Mouse (Mus musculus): ENCODE measurements around the gene Wdr24. TPM values are rescaled to one million over a fixed set of nuclear protein-coding genes. Genes with fewer than 3 reads are reported as not detected.

Gene Wdr24
- polyA plus RNA-seq, 2 experiments: 26.0 to 45.1 TPM

- WGBS: 2% methylated on average over 39 of the region's 45 CpGs
- Histone ChIP-seq H3K4me2 (replicated peaks; ENCODE audit: low read depth, low read length, severe bottlenecking) (peak overlapping the region; percentile 97), H3K9me3 (ENCODE audit: control insufficient read depth, low read length) (no peaks in the 10 kb centered on the region), H3K27ac (replicated peaks; ENCODE audit: low read depth, low read length) (peak overlapping the region; percentile 84), H3K27me3 (ENCODE audit: control insufficient read depth, insufficient read depth, low read length) (no peaks in the 10 kb centered on the region), H3K4me3 (replicated peaks; ENCODE audit: low read length) (peak overlapping the region; percentile 59), H3K36me3 (ENCODE audit: control insufficient read depth, insufficient read depth, low read length) (peaks cover 15% of the 10 kb centered on the region), H3K4me1 (ENCODE audit: control insufficient read depth, insufficient read depth, low read length) (peaks cover 23% of the 10 kb centered on the region), H3K9ac (ENCODE audit: low read depth, low read length, severe bottlenecking) (peak overlapping the region; percentile 60)
- TF ChIP-seq POLR2A (IDR thresholded peaks at IDR 0.05; ENCODE audit: borderline replicate concordance, extremely low read depth, insufficient read depth, insufficient read length): peak; percentile 60; the same call in 1 of the 2 replicates
- peak; percentile 73 for ATAC-seq (ENCODE audit: low FRiP score, low read depth)
- DNase-seq (ENCODE audit: low spot score): peak; percentile 70
Measured at GRCm38 (mm10) chr17:25791843-25792527, 31.4 kb upstream of the Wdr24 start.

- H3K27me3 ChIP-seq (ENCODE audit: control insufficient read depth, insufficient read depth, low read length): no peaks in the 10 kb centered on the region
- H3K27ac ChIP-seq (replicated peaks; ENCODE audit: low read depth, low read length): peak within 1 kb of the TSS; percentile 84
- peaks cover 27% of the 10 kb centered on the region for H3K4me1 ChIP-seq (ENCODE audit: control insufficient read depth, insufficient read depth, low read length)
- H3K4me3 ChIP-seq (replicated peaks; ENCODE audit: low read length): peak within 1 kb of the TSS; percentile 59
- no peak for TF ChIP-seq POLR2A (IDR thresholded peaks at IDR 0.05; ENCODE audit: borderline replicate concordance, extremely low read depth, insufficient read depth, insufficient read length)
- ATAC-seq (ENCODE audit: low FRiP score, low read depth) (peak; percentile 54), DNase-seq (ENCODE audit: low spot score) (peak; percentile 86)
- peaks cover 14% of the 10 kb centered on the region for H3K36me3 ChIP-seq (ENCODE audit: control insufficient read depth, insufficient read depth, low read length)
- WGBS: 1% methylated on average over 14 of the region's 14 CpGs
- H3K9me3 ChIP-seq (ENCODE audit: control insufficient read depth, low read length): no peaks in the 10 kb centered on the region
- peak within 1 kb of the TSS; percentile 97 for H3K4me2 ChIP-seq (replicated peaks; ENCODE audit: low read depth, low read length, severe bottlenecking)
- H3K9ac ChIP-seq (ENCODE audit: low read depth, low read length, severe bottlenecking): peak within 1 kb of the TSS; percentile 60
Measured at GRCm38 (mm10) chr17:25792615-25793014, 30.8 kb upstream of the Wdr24 start, which contains the start of gene Fam173a. Gene Fam173a, minus strand, starts transcription at chr17:25792901.

DNA sequence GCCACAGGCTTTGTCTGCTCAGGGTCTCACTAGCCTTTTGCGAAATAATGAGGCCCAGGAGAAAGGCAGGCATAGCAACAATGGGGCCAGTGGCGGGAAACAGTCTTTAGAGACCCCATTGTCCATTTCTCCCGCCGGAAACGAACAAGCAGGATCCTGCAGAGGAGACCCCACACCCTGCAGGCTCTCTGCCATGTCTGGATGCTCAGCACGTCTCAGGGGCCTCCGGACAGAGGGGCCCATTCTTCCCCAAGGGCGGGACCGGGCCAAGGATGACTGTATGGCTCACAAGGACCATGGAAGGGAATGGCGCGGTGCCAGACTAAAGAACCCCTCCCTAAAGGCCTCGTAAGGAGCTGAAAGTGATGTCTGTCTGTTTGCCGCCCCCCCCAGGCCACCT is 29.2 kb upstream of the Wdr24 start:
- Histone ChIP-seq H3K27ac (replicated peaks; ENCODE audit: low read depth, low read length) (no peak overlapping the region), H3K27me3 (ENCODE audit: control insufficient read depth, insufficient read depth, low read length) (no peaks in the 10 kb centered on the region), H3K4me3 (replicated peaks; ENCODE audit: low read length) (no peak overlapping the region), H3K9ac (ENCODE audit: low read depth, low read length, severe bottlenecking) (no peak overlapping the region), H3K4me1 (ENCODE audit: control insufficient read depth, insufficient read depth, low read length) (peaks cover 27% of the 10 kb centered on the region), H3K9me3 (ENCODE audit: control insufficient read depth, low read length) (no peaks in the 10 kb centered on the region), H3K4me2 (replicated peaks; ENCODE audit: low read depth, low read length, severe bottlenecking) (no peak overlapping the region), H3K36me3 (ENCODE audit: control insufficient read depth, insufficient read depth, low read length) (peaks cover 7% of the 10 kb centered on the region)
- no peak for DNase-seq (ENCODE audit: low spot score)
- 83% methylated on average over 13 of the region's 13 CpGs for WGBS
- ATAC-seq (ENCODE audit: low FRiP score, low read depth): no peak
- no peak for TF ChIP-seq POLR2A (IDR thresholded peaks at IDR 0.05; ENCODE audit: borderline replicate concordance, extremely low read depth, insufficient read depth, insufficient read length)

GRCm38 (mm10) chr17:25794998-25795397 is 28.4 kb upstream of the Wdr24 start:
- Histone ChIP-seq H3K27ac (replicated peaks; ENCODE audit: low read depth, low read length) (no peak overlapping the region), H3K4me2 (replicated peaks; ENCODE audit: low read depth, low read length, severe bottlenecking) (peak overlapping the region; percentile 97; the same call in 1 of the 2 replicates), H3K9me3 (ENCODE audit: control insufficient read depth, low read length) (no peaks in the 10 kb centered on the region), H3K9ac (ENCODE audit: low read depth, low read length, severe bottlenecking) (no peak overlapping the region), H3K4me1 (ENCODE audit: control insufficient read depth, insufficient read depth, low read length) (peaks cover 27% of the 10 kb centered on the region), H3K27me3 (ENCODE audit: control insufficient read depth, insufficient read depth, low read length) (no peaks in the 10 kb centered on the region), H3K36me3 (ENCODE audit: control insufficient read depth, insufficient read depth, low read length) (no peaks in the 10 kb centered on the region), H3K4me3 (replicated peaks; ENCODE audit: low read length) (no peak overlapping the region)
- DNase-seq (ENCODE audit: low spot score) (no peak), ATAC-seq (ENCODE audit: low FRiP score, low read depth) (no peak)
- WGBS: 92% methylated on average over 17 of the region's 17 CpGs
- TF ChIP-seq POLR2A (IDR thresholded peaks at IDR 0.05; ENCODE audit: borderline replicate concordance, extremely low read depth, insufficient read depth, insufficient read length): no peak

GRCm38 (mm10) chr17:25795609-25796092 is 27.8 kb upstream of the Wdr24 start, which contains the start of gene AC134908.4:
Gene AC134908.4, minus strand, starts transcription at chr17:25795659.
- no peak for ATAC-seq (ENCODE audit: low FRiP score, low read depth)
- WGBS: 12% methylated on average over 6 of the region's 6 CpGs

More at GRCm38 (mm10) chr17:25795609-25796092, 27.8 kb upstream of the Wdr24 start, which contains the start of gene AC134908.4:
- Histone ChIP-seq H3K4me3 (replicated peaks; ENCODE audit: low read length) (peak within 1 kb of the TSS; percentile 81), H3K9me3 (ENCODE audit: control insufficient read depth, low read length) (no peaks in the 10 kb centered on the region), H3K36me3 (ENCODE audit: control insufficient read depth, insufficient read depth, low read length) (no peaks in the 10 kb centered on the region), H3K27me3 (ENCODE audit: control insufficient read depth, insufficient read depth, low read length) (no peaks in the 10 kb centered on the region), H3K9ac (ENCODE audit: low read depth, low read length, severe bottlenecking) (peak within 1 kb of the TSS; percentile 70), H3K4me2 (replicated peaks; ENCODE audit: low read depth, low read length, severe bottlenecking) (peak within 1 kb of the TSS; percentile 97), H3K4me1 (ENCODE audit: control insufficient read depth, insufficient read depth, low read length) (peaks cover 27% of the 10 kb centered on the region), H3K27ac (replicated peaks; ENCODE audit: low read depth, low read length) (no peak within 1 kb of the TSS)
- no peak for TF ChIP-seq POLR2A (IDR thresholded peaks at IDR 0.05; ENCODE audit: borderline replicate concordance, extremely low read depth, insufficient read depth, insufficient read length)
- peak; percentile 32 for DNase-seq (ENCODE audit: low spot score)

All from limb, embryonic 14.5 days (tissue).